Mouse (Mus musculus) CH12.LX (cell line): ENCODE data around the gene Teddm2. TPM values are rescaled to one million over a fixed set of nuclear protein-coding genes. Genes with fewer than 3 reads are reported as not detected.
A peak's percentile ranks its signal among the peaks of the same experiment; 100 is the strongest.

Experiments
- DNase-seq: peaks from one replicate; pipeline ENCODE4 v3.0.0-alpha.2; 2013; ENCODE audit errors: extremely low read depth
- H3K27ac ChIP-seq: 2 replicates; pipeline ENCODE4 v1.5.1; 2012; ENCODE audit warnings: low read depth, mild to moderate bottlenecking, control low read depth, moderate library complexity; ENCODE audit not compliant: insufficient read depth
- H3K27me3 ChIP-seq: replicated peaks from 2 replicates; pipeline ENCODE3; 2012; ENCODE audit warnings: inconsistent platforms
- H3K36me3 ChIP-seq, 2 experiments: replicated peaks in 1 of 2; 2 replicates each; pipeline versions ENCODE3 to v1.6.1; 2012; ENCODE audit warnings: inconsistent platforms in 1 of 2, low read length in 1 of 2, mild to moderate bottlenecking in 1 of 2, mixed read lengths in 1 of 2, moderate library complexity in 1 of 2; ENCODE audit not compliant: control insufficient read depth in 1 of 2, insufficient read depth in 1 of 2
- H3K4me1 ChIP-seq, 2 experiments: 2 replicates each; pipeline ENCODE4 v1.6.1; 2012; ENCODE audit warnings: inconsistent platforms in 1 of 2, moderate library complexity in 1 of 2; ENCODE audit not compliant: insufficient read depth in 2 of 2, control insufficient read depth in 1 of 2
- H3K4me2 ChIP-seq: 2 replicates; pipeline ENCODE4 v1.6.1; 2012; ENCODE audit warnings: low read depth, mild to moderate bottlenecking, control low read depth; ENCODE audit not compliant: poor library complexity, insufficient read depth, severe bottlenecking
- H3K4me3 ChIP-seq, 3 experiments: fragments of 150-350 bp in 1 of 3; sonication (generic) in 1 of 3; replicated peaks in 1 of 3; 2 replicates each; pipeline versions ENCODE3 to v1.5.1; 2011 to 2012; ENCODE audit warnings: low read depth in 2 of 3, low read length in 2 of 3, mild to moderate bottlenecking in 2 of 3, moderate library complexity in 2 of 3, control low read depth in 1 of 3, improper control_type of control experiment in 1 of 3, inconsistent platforms in 1 of 3, mixed read lengths in 1 of 3; ENCODE audit not compliant: poor library complexity in 1 of 3
- H3K79me2 ChIP-seq: replicated peaks from 2 replicates; pipeline ENCODE4 v1.6.1; 2012; ENCODE audit warnings: mild to moderate bottlenecking, moderate library complexity; ENCODE audit not compliant: control insufficient read depth, poor library complexity, insufficient read depth, severe bottlenecking; ENCODE audit errors: extremely low read depth
- H3K9ac ChIP-seq: 2 replicates; pipeline ENCODE4 v1.6.1; 2012; ENCODE audit warnings: low read depth, mild to moderate bottlenecking, control low read depth, moderate library complexity; ENCODE audit not compliant: insufficient read depth
- H3K9me3 ChIP-seq: replicated peaks from 2 replicates; pipeline ENCODE3; 2012; ENCODE audit warnings: low read length, inconsistent platforms, mixed read lengths
- BHLHE40 ChIP-seq: IDR thresholded peaks from 2 replicates; pipeline ENCODE4 v1.6.1; 2011; ENCODE audit warnings: mild to moderate bottlenecking, low read depth, low read length, improper control_type of control experiment
- CHD1 ChIP-seq: IDR thresholded peaks from 2 replicates; pipeline ENCODE4 v1.6.1; 2012; ENCODE audit warnings: low read depth, low read length, improper control_type of control experiment, inconsistent platforms
- CHD2 ChIP-seq: IDR thresholded peaks from 2 replicates; pipeline ENCODE4 v1.6.1; 2011; ENCODE audit warnings: low read length, improper control_type of control experiment
- CTCF ChIP-seq, 2 experiments: IDR thresholded peaks in 1 of 2; conservative IDR thresholded peaks in 1 of 2; 2 replicates each; pipeline ENCODE4 v1.5.1; 2011 to 2012; ENCODE audit warnings: low read depth in 2 of 2, low read length in 2 of 2, improper control_type of control experiment in 1 of 2, inconsistent platforms in 1 of 2, mild to moderate bottlenecking in 1 of 2, moderate library complexity in 1 of 2
- ELF1 ChIP-seq: IDR thresholded peaks from 2 replicates; pipeline ENCODE4 v1.6.1; 2014; ENCODE audit warnings: low read depth, mild to moderate bottlenecking, inconsistent platforms, low read length, improper control_type of control experiment
- ETS1 ChIP-seq: conservative IDR thresholded peaks from 2 replicates; pipeline ENCODE4 v1.6.1; 2012; ENCODE audit warnings: low read depth, mild to moderate bottlenecking, inconsistent platforms, low read length, improper control_type of control experiment, moderate library complexity
- HCFC1 ChIP-seq: IDR thresholded peaks from 2 replicates; pipeline ENCODE4 v1.6.1; 2012; ENCODE audit warnings: low read depth, mild to moderate bottlenecking, inconsistent platforms, low read length, improper control_type of control experiment
- IRF4 ChIP-seq: IDR thresholded peaks from 2 replicates; pipeline ENCODE4 v1.6.1; 2014; ENCODE audit warnings: low read depth, mild to moderate bottlenecking, inconsistent platforms, low read length, improper control_type of control experiment
- JUN ChIP-seq: IDR thresholded peaks from 2 replicates; pipeline ENCODE4 v1.6.1; 2011; ENCODE audit warnings: low read depth, mild to moderate bottlenecking, low read length, improper control_type of control experiment, moderate library complexity; ENCODE audit not compliant: insufficient read depth
- KAT2A ChIP-seq: IDR thresholded peaks from 2 replicates; pipeline ENCODE4 v1.6.1; 2012; ENCODE audit warnings: low read length, improper control_type of control experiment, inconsistent platforms; ENCODE audit not compliant: insufficient replicate concordance
- MAFK ChIP-seq: IDR thresholded peaks from 2 replicates; pipeline ENCODE4 v1.6.1; 2011; ENCODE audit warnings: low read length, improper control_type of control experiment; ENCODE audit not compliant: insufficient replicate concordance
- MAX ChIP-seq: IDR thresholded peaks from 2 replicates; pipeline ENCODE4 v1.6.1; 2011; ENCODE audit warnings: low read length, improper control_type of control experiment
- MXI1 ChIP-seq: IDR thresholded peaks from 2 replicates; pipeline ENCODE4 v1.6.1; 2011; ENCODE audit warnings: mild to moderate bottlenecking, low read depth, low read length, improper control_type of control experiment
- MYC ChIP-seq: IDR thresholded peaks from 2 replicates; pipeline ENCODE4 v1.6.1; 2011; ENCODE audit warnings: low read depth, mild to moderate bottlenecking, improper control_type of control experiment, low read length
- NRF1 ChIP-seq: IDR thresholded peaks from 2 replicates; pipeline ENCODE4 v1.6.1; 2014; ENCODE audit warnings: low read depth, mild to moderate bottlenecking, inconsistent platforms, low read length, improper control_type of control experiment, moderate library complexity
- POLR2A ChIP-seq: IDR thresholded peaks from 2 replicates; pipeline ENCODE4 v1.6.1; 2011; ENCODE audit warnings: low read depth, mild to moderate bottlenecking, improper control_type of control experiment, low read length
- RAD21 ChIP-seq: IDR thresholded peaks from 2 replicates; pipeline ENCODE4 v1.6.1; 2011; ENCODE audit warnings: low read depth, mild to moderate bottlenecking, low read length, improper control_type of control experiment, moderate library complexity
- RCOR1 ChIP-seq: conservative IDR thresholded peaks from 2 replicates; pipeline ENCODE4 v1.6.1; 2012; ENCODE audit warnings: low read depth, mild to moderate bottlenecking, inconsistent platforms, low read length, improper control_type of control experiment
- SIN3A ChIP-seq: IDR thresholded peaks from 2 replicates; pipeline ENCODE4 v1.6.1; 2012; ENCODE audit warnings: low read length, improper control_type of control experiment, inconsistent platforms
- SMC3 ChIP-seq: IDR thresholded peaks from 2 replicates; pipeline ENCODE4 v1.6.1; 2011; ENCODE audit warnings: low read depth, low read length, improper control_type of control experiment
- TCF12 ChIP-seq: IDR thresholded peaks from 2 replicates; pipeline ENCODE4 v1.6.1; 2014; ENCODE audit warnings: low read depth, mild to moderate bottlenecking, inconsistent platforms, low read length, improper control_type of control experiment
- USF1 ChIP-seq: IDR thresholded peaks from 2 replicates; pipeline ENCODE4 v1.6.1; 2014; ENCODE audit warnings: low read depth, mild to moderate bottlenecking, inconsistent platforms, low read length, improper control_type of control experiment
- ZKSCAN1 ChIP-seq: IDR thresholded peaks from 2 replicates; pipeline ENCODE4 v1.6.1; 2012; ENCODE audit warnings: low read depth, inconsistent platforms, low read length, improper control_type of control experiment, borderline replicate concordance
- ZNF384 ChIP-seq: IDR thresholded peaks from 2 replicates; pipeline ENCODE4 v1.6.1; 2012; ENCODE audit warnings: low read depth, low read length, improper control_type of control experiment, inconsistent platforms
- dilution Hi-C: fragments of 300-500 bp; cut with MboI; formaldehyde crosslinking; loops from 2 replicates; pipeline ENCODE4 v1.14.3; 2020; ENCODE audit warnings: low sequenced_read_pairs; ENCODE audit not compliant: extremely low pct_unique_long_range_greater_than_20kb, extremely low pct_ligation_motif_present
- in situ Hi-C: fragments of 300-500 bp; cut with MboI; formaldehyde crosslinking; loops from 3 replicates; pipeline ENCODE4 v1.14.3; 2019; ENCODE audit warnings: low sequenced_read_pairs, low pct_ligation_motif_present, low pct_unique_long_range_greater_than_20kb, mixed read lengths
- polyA plus RNA-seq: library from polyadenylated mRNA; unstranded; fragments of >175 nt; gene quantifications from 2 replicates; pipeline ENCODE4 v1.2.1, GENCODE M21; 2012; ENCODE audit warnings: low read depth; ENCODE audit not compliant: insufficient read length
- total RNA-seq, 2 experiments: library from RNA; depleted of rRNA; stranded (reverse); fragments of 300-350 nt in 1 of 2; fragments of >200 nt in 1 of 2; gene quantifications; 2 replicates each; pipeline ENCODE4 v1.2.3; 2012 to 2014

The Teddm2 gene
- total and polyA plus RNA-seq, 3 experiments: 0.04 TPM; not detected in 2

- H3K4me1 ChIP-seq: peaks cover 2 to 17% of the 10 kb centered on the region in 2 experiments; a peak in 3 of 4 replicates
- no peaks in the 10 kb centered on the region for H3K27me3 ChIP-seq
- H3K9ac ChIP-seq: no peak overlapping the region
- no peak overlapping the region for H3K4me3 ChIP-seq
- in situ Hi-C loops: no loop called here
- H3K4me2 ChIP-seq: peak overlapping the region; percentile 74
- dilution Hi-C loops: no loop called here
- DNase-seq: peak; percentile 58
- no peaks in the 10 kb centered on the region for H3K9me3 ChIP-seq
- H3K79me2 ChIP-seq: no peaks in the 10 kb centered on the region
- no peaks in the 10 kb centered on the region for H3K36me3 ChIP-seq
- no peak overlapping the region for H3K27ac ChIP-seq
- TF ChIP-seq POLR2A (no peak), RAD21 (peak; percentile 89), ZNF384 (no peak), CTCF (conservative IDR thresholded peaks at IDR 0.05 in 1 of 2, IDR thresholded peaks at IDR 0.05 in 1 of 2; ENCODE audit: low read depth in 2 of 2, low read length in 2 of 2) (peak; percentile 79 to 84), MXI1 (no peak; the same call in 1 of the 2 replicates), BHLHE40 (no peak), MYC (peak; percentile 96), CHD1 (no peak), SIN3A (peak; percentile 57; the same call in 1 of the 2 replicates), MAX (peak; percentile 74), SMC3 (peak; percentile 64), ELF1 (no peak), HCFC1 (no peak)
Measured at GRCm38 (mm10) chr1:153846867-153847266, 53.2 kb downstream of the Teddm2 start.

- no peak for TF ChIP-seq CHD2
- no peak for TF ChIP-seq ZNF384
- TF ChIP-seq TCF12: no peak
- no peak for TF ChIP-seq RCOR1
- no peak for TF ChIP-seq ZKSCAN1
- no peak for TF ChIP-seq NRF1
- TF ChIP-seq JUN: no peak
- no peak for TF ChIP-seq RAD21
- TF ChIP-seq ETS1: no peak
- no peak for TF ChIP-seq MAFK
- TF ChIP-seq KAT2A: no peak
- TF ChIP-seq SMC3: no peak
- no peak for TF ChIP-seq USF1
- no peak for TF ChIP-seq ELF1
- TF ChIP-seq IRF4: no peak
- no peak for TF ChIP-seq MYC
- TF ChIP-seq MXI1: no peak
- Histone ChIP-seq H3K9me3 (no peaks in the 10 kb centered on the region), H3K4me1 (peaks cover 2 to 18% of the 10 kb centered on the region in 2 experiments; a peak in 3 of 4 replicates), H3K9ac (no peak overlapping the region), H3K4me2 (peak overlapping the region; percentile 74; the same call in 1 of the 2 replicates), H3K4me3 (no peak overlapping the region), H3K36me3 (no peaks in the 10 kb centered on the region), H3K27ac (no peak overlapping the region), H3K27me3 (no peaks in the 10 kb centered on the region), H3K79me2 (no peaks in the 10 kb centered on the region)
- in situ Hi-C loops: no loop called here
- dilution Hi-C loops: no loop called here
- DNase-seq: no peak
Measured at GRCm38 (mm10) chr1:153846420-153846819, 53.6 kb downstream of the Teddm2 start.
